Mouse (Mus musculus) kidney, postnatal 4 days (tissue): ENCODE measurements around the gene Idh2.

Experiments
- DNase-seq, 2 experiments: peaks; one replicate each; pipeline ENCODE4 v3.0.0; 2021; ENCODE audit warnings: mixed read lengths in 2 of 2

Idh2 gene

DNA sequence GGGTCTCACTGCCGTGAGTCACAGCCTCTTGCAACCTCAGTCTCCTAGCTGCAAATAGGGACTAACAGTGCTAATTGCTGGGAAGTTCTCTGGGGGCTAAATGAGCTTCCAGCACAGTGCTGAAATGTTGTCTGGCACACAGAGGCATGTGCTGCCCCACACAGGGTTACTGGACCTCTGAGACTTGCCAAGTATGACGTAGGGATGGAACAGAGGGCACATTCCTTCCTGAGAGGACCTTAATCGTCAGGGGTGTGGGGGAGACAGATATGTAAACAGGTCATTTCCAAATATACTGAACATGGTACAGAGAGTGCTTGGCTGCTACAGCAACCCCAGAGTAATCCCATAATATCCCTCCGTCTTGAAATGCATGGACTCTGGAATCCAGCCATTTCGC lies 5.9 kb upstream of the Idh2 start:
- no peak for DNase-seq

DNA sequence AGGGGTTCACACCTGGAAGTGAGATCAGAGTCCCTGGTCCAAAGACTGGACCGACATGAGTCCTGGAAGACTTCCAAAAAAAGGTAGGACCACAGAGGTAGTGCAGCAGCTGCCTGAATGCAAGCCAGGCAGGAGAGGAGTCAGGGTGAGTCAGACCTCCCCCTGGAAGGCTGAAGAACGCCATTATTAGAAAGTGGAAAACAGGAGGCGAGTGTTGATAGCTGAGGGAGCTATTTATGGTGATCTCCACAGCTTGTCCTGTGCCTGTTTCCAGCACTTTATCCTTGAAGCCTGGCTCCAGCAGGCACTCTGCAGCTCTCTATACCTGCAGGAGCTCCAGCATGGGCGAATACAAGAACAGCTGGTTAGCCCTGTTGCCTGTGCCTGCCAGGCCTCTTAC lies 4.0 kb upstream of the Idh2 start:
- DNase-seq = no peak

DNA sequence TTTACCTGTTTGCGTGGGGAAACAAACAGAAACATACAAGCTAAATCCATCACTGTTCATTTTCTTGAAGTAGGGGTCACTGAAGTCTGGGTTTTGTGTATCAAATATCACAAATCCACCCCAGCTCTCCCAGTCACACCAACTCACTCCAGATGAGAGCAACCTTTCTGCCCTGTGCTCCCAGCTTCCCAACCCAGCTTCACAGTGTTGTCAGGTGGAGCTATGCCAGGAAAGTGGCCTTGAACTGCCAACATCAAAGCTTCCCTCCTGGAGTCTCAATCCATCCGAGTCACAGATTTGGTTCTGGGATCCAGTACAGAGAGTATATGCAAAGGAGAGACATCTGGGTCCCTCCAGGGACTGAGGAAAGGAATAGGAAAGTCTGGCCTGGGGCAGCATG lies 966 bp upstream of the Idh2 start:
- DNase-seq = no peak

DNA sequence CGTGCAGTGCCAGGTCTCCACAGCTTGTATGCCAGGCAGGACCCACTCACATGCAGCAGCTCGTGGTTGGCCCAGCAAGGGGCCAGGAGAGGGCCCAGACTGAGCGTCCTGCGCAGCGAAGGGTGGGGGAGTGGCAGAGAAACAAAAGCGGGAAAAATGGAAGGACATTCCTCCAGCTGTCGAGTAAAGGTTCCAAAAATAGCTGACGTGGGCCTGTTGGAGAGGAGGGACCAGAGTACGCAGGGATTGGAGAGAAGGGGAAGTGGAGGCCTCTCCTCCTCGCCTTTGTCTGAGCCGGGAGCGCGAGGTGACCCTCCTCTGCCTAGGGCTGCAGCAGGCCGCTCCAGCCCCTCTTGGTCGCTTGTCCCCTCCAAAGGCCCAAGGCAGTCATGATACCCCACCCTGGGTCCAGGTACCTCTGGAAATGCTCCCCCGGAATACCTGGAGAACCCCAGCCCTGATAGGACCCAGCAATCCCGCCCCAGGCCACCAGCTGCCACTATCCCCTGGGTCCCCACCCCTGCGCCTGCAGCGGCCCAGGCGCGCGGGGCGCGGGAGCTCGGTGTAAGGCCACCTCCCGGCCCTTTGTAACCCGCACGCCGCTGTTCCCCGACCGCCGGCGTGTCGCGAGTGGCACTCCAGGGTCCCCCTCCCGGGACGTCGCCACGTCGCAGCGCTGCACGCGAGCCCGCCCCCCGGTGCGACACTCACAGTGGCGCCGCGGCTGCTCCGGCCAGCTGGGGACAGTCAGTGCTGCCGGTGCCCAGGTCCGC lies 555 bp downstream of the Idh2 start:
- DNase-seq = peak; percentile 77 to 84

DNA sequence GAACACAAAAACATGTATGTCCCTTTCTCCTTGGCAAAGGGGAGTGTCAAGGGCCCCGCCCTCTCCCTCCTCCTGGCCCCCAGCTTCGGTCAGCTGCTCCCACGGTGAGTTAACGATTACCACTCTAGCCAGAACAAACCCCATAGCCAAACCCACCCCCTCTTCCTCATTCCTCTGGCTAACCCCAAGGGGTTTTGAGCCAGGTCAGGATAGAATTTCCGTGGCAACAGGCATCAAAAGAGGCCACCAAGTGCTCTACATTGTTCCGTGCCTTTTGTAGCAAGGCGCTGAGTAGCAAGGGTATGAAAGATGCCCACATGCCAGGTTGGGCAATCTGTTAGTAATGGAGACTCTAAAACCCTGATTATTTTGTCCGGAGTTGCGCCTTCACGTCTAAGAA lies 1.2 kb downstream of the Idh2 start:
- peak; percentile 65 to 81 for DNase-seq

DNA sequence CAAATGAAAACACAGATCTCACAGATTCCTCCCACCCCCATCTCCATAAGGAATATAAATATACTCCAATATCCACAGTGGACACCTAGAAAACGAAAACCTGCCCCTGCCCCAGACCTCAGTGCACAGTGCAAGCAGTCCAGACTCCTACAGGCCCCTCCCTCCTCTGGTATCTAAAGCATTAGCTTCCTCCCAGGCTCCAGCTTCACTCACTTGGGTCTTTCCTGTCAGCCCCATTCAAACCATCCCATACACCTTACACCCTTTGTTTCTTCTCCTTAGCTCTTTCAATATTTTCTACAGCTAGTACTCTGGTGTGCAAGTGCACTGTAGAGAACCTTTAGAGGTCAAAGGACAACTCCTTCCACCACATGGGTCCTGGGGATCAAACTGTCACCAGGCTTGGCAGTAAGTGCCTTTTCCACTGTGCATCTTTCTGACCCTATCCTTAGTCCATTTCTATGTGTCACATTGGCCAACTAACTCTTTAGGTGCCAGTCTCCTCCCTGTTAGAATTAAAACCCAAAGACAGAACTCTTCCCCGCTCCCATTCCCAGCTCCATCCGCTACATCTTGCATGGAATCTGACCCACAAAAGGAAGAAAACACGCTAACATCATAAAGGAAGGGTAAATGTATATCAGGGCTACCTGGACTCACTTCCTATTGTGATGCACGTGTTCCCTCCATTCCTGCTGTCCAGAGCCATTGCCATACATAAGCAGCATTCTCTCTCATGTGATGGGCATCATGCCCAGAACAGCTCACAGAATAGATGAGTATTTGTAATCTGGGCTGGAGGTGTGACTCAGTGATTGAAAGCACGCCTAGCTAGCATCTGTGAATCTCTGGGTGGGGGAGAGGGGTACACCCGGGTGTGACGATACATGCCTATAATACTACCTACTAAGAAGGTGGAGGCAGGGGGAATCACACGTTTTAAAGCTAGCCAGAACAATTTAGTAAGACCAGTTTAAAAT lies 3.8 kb downstream of the Idh2 start:
- no peak for DNase-seq

DNA sequence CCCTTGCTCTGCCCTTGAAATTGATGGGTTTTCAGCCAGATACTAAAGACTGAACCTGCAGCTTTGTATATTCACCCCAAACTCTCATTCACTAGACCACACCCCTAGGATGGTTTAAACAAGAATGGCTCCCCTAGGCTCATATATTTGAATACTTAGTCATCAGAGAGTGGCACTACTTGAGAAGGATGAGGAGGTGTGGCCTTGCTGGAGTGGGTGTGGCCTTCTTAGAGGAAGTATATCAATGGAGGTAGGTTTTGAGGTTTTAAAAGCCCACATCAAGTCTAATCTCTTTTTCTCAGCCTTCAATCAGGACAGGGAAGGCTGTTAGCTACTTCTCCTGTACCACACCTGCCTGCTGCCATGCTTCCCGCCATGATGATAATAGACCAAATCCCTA lies 8.8 kb downstream of the Idh2 start:
- no peak for DNase-seq

DNA sequence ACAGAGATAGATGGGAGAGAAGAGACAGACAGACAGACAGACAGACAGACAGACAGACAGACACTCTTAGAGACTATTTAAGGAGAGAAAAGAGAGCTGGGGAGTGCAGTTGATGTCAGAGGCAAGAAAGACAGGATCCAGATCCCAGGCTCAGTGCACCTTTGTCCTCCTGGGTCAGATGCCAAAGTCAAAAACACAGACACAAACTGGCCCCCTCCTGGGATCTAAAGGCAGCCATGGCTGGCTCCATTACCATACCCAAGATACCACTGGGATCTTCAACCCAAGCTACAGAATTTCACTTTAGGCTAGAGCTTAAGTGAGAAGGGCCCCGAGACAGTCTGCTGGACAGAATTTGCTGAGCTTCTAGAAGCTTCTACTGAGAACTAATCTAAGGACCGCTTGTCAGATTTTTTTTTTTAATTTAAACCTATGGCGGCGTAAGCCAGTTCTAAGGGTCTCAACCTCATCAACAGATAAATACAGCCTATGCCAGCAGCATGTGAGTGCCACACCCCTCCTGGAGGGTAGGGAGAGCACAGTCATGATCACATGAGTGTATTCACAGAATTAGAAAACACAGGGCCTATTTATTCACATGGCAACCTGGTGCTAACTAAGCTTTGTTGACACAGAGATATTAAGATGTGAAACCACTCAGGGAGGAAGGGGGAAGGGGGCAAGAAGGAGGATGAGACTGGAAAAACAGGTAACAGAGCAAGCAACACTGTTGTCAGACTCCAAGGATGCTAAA lies 9.4 kb downstream of the Idh2 start:
- no peak for DNase-seq

DNA sequence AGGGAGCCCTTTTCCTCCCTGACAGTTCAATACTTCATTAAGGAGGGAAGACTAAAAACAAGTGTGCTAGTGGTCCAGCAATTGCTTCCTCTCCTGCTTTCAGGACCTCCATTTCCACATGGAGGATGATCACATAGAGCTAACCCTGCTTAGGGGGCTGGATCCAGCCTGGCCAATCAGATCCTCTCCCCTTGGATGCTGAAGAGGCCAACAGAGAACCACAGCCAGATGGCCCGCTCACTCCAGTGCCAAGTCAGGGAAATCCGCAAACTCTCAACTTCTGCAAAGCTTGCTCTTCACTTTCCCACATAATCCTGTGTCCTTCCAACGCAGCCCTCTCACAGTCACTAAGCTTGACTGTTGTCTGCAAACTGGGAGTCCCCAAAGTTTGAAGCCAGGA lies 11.9 kb downstream of the Idh2 start:
- DNase-seq = no peak

DNA sequence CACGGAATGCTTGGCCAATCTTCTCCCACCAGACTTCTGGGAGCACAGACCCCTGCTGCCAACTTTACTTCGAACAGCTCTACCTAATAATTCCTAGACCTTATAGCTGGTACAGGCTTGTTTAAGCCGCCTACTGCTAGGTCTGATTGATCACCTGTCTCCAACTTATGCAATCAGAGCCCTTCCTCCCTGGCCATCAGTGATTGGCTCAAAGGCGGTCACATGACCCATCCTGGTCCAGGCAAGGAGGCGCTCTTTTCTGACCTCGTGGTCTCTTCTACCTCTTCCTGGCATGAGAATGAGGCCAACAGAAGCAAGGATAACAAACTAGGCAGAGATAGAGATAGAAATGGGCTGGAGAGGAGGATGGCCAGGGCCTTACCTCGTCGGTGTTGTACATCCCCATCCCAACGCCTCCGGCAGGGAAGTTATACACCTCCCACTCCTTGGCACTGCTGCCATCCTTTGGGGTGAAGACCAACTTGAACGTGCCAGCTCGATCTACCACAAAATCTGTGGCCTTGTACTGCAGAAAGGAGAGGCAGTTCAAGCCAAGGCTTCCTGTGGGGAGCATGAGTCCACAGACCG lies 16.7 kb downstream of the Idh2 start:
- no peak for DNase-seq

DNA sequence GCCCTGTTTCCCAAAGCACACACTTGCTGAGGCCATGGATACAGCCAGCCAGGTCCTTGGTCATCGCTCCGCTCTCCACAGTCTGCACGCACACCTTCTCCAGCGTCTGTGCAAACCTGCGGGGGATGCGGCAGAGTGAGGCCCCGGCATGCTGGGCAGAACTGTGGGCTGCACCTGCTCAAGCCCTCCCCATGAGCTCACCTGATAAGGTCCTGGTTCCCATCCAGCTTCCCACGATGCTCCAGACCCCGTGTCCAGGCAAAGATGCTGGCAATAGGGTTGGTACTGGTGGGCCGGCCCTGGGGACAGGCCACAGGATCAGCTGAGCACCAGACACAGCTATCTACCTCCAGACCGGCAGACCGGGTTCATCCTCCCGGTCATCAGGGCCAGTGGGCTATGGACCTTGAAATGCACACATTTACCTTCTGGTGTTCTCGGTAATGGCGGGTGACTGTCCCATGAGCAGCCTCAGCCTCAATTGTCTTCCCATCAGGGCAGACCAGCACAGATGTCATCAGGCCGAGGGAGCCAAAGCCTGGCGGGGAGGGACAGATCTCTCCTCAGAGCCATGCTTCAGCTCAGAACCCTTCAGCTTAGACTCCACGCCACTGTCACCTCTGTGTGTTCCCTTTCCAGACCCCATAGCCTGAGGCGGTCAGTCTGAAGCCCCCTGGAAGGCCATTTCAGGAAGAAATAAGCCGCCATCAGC lies 19.4 kb downstream of the Idh2 start:
- no peak for DNase-seq

DNA sequence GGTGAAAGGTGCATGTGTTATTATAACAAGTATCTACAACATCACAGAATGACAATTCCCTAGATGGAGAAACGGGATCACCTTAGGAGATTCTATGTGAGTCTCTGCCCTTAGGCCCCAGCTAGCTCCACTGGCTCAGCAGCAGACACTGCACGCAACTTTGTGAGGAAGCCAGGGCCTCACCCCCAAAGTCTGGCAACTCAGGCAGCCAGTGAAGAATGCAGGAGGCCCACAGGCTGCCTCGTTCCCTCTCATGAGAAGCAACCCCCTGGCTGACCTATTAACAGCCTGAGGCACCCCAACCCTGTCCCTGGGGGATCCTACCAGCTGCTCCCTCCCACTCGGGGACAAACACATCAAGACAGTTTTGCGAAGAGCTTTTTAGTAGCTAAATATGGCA lies 20.7 kb downstream of the Idh2 start:
- DNase-seq = no peak

DNA sequence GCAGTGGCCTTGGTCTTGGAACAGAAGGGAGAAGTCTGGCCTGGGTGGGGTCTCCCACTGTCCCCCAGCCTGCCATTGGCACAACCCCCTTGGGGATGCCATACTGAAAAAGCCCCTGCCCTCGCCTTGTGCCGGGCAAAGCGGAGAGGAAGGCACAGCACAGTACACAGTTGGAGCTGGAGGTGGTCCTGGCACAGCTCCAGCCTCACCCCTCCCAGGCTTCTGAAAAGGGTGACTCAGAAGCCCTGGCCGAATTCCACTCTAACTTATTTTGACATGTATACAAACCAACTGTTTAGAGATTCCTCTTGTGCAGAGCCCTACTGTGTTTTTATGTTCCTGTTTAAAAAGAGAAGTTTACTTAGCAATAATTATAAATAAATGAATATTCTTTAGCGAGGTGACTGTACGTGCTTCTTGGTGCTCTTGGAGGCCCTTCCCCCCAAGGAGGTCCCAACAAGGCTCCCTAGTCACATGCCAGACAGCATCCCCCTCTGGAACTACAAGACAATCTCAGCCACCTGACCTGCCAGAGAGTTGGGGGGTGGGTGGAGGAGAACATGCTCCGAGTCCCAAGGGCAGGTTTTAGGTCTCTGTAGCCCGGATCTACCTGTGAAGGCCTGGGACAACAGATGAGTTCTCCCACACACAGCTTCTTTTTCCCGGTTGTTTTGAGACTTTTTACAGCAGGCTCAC lies 22.7 kb downstream of the Idh2 start:
- peak; percentile 77 to 83 for DNase-seq

DNA sequence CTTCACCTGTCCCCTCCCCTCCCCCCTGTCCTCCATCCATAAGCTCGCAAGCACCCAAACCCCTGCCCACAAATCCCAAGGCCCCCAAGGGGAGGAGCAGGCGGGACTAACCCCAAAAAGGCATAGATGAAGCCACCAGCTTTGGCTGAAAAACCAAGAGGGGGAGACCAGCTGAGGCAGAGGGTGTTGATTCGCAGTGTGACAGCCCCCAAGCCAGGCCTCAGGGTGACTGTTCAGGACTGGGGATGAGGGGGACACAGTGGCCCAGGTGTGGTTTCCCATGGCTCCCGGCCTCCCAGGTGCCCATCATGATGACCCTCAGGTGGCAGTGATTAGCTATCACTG lies 23.4 kb downstream of the Idh2 start:
- no peak for DNase-seq

DNA sequence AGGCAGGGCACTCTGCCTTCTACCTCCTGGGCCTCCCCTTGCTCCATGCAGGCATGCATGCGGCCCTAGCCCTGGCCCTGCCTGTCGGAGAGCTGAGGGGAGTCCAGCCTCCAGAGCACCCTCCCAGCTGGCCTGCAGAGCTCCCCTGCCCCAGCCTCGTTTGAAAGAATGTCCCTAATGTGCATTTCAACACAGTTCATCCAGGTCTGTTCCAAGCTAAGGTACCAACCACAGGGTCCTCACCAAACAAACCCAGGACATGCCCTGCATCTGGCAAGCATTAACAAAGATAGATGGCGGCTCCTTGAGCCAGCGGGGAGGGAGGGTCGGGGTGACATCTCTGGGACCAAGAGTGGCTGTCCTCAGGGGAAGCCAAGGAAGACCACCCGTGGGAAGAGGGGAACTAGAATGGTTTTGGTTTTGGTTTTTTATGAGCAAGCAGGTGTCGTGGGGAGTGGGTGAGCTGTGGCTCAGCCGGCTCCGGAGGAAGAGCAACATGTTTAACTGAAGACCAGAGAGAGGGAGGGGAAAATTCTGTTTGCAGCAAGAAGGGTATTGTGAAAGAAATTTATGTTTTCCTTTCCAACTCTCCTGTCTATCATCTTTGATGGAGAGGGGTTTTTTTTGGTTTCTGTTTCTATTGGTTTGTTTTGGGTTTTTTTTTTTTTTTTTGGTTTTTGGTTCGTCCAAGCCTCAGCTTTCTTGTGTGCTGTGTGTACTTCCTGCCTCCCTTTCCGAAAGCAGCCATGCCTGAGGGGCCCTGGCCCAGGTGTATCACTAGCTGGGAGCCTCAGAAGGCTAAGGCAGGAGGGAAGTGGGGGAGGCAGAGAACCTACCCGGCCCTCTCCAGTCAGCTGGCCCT lies 24.0 kb downstream of the Idh2 start:
- DNase-seq = peak in 1 of 2 experiments; percentile 9

DNA sequence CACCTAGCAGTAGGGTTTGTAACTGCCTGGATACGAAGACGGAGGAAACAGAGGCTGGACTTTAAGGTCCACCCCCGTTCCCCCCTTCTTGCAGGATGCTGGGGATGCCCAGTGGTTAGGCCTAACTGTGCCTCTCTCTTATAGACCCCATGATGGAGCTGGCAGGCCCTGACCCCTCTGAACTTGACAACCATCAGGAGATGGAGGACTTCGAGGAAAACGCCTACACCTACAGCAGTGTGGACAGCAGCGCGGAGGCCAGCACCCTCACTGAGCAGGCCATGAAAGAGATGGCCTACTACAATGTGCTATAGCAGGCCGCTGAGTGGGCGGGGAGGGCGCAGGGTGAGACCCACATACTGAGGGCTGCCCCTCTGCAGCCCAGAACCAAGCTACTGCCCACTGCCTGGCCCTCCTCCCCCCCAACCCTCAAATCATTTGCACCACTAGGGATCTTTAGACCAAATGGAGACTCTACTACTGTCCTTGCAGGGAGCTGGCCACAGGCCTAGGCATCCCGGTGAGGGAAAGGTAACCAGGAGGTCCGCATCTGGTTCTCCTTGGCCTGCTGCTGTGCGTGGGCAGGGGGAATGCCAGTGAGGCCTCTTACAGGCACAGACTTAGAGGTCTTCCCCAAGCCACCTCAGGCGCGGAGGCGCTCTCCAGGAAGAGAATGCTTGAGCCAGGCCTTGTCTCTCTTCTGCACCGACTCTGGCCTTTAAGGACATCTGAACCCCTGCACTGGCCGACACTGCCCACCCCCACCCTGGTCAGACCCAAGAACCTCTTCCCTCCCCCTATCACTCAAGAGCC lies 24.8 kb downstream of the Idh2 start:
- peak in 1 of 2 experiments; percentile 15 for DNase-seq

DNA sequence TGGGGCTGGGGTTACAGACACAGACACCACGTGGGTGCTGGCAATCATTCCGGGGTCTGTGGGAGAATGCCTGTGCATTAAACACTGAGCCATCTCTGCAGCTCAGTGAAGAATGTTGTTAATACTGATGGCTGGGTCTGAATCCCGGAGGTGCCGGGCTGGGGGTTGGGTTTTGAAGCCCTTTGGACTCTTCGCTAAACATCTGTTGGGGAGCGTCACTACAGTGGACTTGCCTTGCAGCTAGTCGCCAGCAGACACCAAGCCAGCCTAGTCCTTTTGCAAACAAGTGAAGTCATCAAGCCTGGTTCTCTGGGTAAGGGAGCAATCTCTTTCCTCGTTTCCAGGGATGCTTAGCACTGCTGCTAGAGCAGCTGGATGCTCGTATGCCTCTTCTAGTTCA lies 27.0 kb downstream of the Idh2 start:
- peak in 1 of 2 experiments; percentile 6 for DNase-seq

DNA sequence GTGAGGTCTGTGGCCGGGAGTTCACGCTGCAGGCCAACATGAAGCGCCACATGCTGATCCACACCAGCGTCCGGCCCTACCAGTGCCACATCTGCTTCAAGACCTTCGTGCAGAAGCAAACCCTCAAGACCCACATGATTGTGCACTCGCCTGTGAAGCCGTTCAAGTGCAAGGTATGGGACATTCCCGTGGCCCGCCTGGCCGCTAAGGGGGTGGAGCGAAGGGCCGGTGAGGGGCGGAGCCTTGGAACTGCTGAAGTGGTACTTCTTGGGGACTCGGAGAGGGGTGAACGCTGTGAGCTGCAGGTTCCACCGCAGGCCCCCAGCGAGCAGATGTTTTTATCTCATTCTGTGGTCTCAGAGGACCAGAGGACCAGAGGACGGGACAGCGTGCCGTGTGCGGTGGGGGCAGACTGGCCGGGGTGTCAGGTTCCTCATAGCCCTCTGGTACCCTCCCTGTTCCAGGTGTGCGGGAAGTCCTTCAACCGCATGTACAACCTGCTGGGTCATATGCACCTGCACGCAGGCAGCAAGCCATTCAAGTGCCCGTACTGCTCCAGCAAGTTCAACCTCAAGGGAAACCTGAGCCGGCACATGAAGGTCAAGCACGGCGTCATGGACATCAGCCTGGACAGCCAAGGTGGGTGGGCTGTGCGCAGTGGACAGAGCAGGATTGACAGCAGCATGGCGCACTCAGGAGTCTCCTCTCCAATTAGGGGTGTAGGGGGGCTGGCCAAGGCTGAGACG lies 29.0 kb downstream of the Idh2 start:
- peak; percentile 79 to 86 for DNase-seq

DNA sequence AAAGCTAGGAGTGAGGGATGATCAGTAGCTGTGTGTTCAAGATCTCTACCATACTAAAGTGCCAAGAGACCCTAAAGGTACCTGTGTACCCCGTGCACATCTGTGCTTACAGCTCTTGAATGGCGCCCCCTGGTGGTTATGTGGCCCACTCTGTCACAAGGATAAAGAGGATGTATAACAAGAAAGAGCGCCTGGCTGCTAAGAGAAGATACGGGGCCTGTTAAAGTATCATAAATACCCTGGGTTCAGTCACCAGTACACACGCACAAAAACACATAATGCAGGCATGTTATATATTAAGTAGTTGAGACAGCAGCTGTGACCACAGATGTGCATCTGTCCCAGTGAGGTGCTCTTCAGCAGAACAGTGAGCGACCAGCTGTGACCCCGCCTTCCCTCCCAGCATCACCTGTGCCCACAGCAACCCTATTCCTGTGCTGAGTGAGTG lies 30.7 kb downstream of the Idh2 start:
- peak; percentile 86 to 88 for DNase-seq
